Mouse (Mus musculus): Measurements from ENCODE around the gene Tc2n.

DNA sequence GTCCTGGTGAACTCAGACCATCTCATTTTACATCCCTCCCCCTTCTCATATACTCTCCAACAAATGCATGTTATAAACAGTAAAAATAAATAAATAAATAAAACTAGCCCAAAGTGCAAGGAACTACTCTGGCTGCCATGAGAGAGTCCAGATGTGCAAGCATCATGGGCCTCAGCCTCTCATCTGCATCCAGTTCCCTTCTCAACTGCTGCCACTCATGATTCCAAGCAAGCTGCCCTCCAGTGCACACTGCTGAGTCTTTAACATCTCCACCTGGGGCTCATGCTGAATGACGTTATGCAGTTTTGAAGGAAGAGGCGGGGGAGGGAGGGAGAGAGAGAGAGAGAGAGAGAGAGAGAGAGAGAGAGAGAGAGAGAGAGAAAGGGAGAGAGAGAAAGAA is 24.1 kb upstream of the Tc2n start:
- TF ChIP-seq CTCF (IDR thresholded peaks at IDR 0.05; ENCODE audit: low read depth, low read length) (no peak), POLR2A (IDR thresholded peaks at IDR 0.05; ENCODE audit: insufficient read depth, low read length) (no peak), EP300 (IDR thresholded peaks at IDR 0.05; ENCODE audit: insufficient read depth, low read depth, low read length) (no peak)
